In the genomic region with DNA sequence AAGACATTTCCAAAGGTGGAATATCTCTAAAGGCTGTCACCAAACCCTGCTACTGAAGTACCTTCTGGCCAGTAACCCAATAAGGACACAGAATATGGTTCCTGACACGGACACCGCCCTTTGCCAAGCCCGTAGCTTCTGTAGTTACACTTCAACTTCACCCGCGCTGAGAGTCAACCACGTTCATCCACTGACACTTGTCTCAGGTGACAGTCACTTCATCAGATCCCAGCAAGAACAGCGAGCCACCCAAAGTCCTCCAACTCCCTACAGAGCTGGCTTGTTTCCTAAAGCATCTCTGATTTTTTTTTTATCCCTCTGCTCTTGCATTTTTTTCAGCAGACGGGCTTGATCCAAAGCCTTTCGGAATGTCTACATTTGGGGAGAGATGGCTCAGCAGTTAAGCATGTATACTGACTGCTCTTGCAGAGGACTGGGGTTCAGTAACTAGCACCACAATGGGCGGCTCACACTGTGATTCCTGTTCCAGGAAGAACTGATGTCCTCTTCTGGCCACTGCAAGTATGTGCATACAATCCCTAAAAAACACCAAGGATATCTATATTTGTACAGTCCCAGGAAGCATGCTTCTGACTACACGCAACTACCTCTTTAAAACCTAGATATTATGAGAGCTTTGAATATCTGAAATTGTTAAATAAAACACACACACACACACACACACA, we compare ENCODE assay signal across 23 mouse cellular contexts. TPM values are rescaled to one million over a fixed set of nuclear protein-coding genes. Genes with fewer than 3 reads are reported as not detected.
DNase-seq lines count a peak whose midpoint lies in the region; ATAC-seq lines count a peak whose summit lies in the region.
"Had no signal": no experiment of that assay in that cellular context is flagged by ENCODE, and none has a peak within 500 bp of the region (broad histone marks: within the 10 kb centered on the region; RNA-seq: fewer than 3 reads in every experiment).

No protein-coding gene starts in this region.

- no peak overlapping the region for H3K9ac ChIP-seq in heart, embryonic 13.5 days
- no peak overlapping the region for H3K9ac ChIP-seq in heart, embryonic 15.5 days
- no peak overlapping the region for H3K9ac ChIP-seq in intestine, embryonic 15.5 days
- H3K9ac ChIP-seq: limb, embryonic 13.5 days; lung, embryonic 15.5 days; midbrain, embryonic 15.5 days had no signal

- H3K9me3 ChIP-seq in heart, embryonic 13.5 days = peaks cover 6% of the 10 kb centered on the region; the same call in 1 of the 2 replicates
- H3K9me3 ChIP-seq in heart, embryonic 15.5 days (replicated peaks) = no peaks in the 10 kb centered on the region
- no peaks in the 10 kb centered on the region for H3K9me3 ChIP-seq in intestine, embryonic 15.5 days
- H3K9me3 ChIP-seq: limb, embryonic 13.5 days; lung, embryonic 15.5 days; midbrain, embryonic 15.5 days had no signal

- peak overlapping the region; percentile 73 for H3K27ac ChIP-seq in heart, embryonic 13.5 days (replicated peaks)
- peak overlapping the region; percentile 86 for H3K27ac ChIP-seq in heart, embryonic 15.5 days
- H3K27ac ChIP-seq in intestine, embryonic 15.5 days = no peak overlapping the region
- H3K27ac ChIP-seq: left cerebral cortex, adult 2 months; limb, embryonic 13.5 days; lung, embryonic 15.5 days; midbrain, embryonic 10.5 days; midbrain, embryonic 15.5 days had no signal

- intact Hi-C loops in heart, postnatal 36 days (cut with DNase I) = no loop called here

- H3K4me2 ChIP-seq in heart, embryonic 13.5 days = no peak overlapping the region
- no peak overlapping the region for H3K4me2 ChIP-seq in heart, embryonic 15.5 days
- H3K4me2 ChIP-seq in intestine, embryonic 15.5 days (replicated peaks) = no peak overlapping the region
- H3K4me2 ChIP-seq: limb, embryonic 13.5 days; liver, embryonic 11.5 days; lung, embryonic 15.5 days; midbrain, embryonic 15.5 days had no signal

- DNase-seq in heart, adult 11 months = peak; percentile 86
- no peak for DNase-seq in heart, postnatal 4 days
- DNase-seq in heart, postnatal 36 days = no peak
- DNase-seq in ES-CJ7 (ENCODE audit: low read depth, low spot score) = peak; percentile 60
- DNase-seq in ovary, postnatal 10 days (ENCODE audit: low spot score) = no peak
- DNase-seq: adrenal gland, postnatal 10 days; cerebellum, adult 11 months; cerebellum, adult 9-10 months; cerebellum, postnatal 36 days; kidney, adult 8-10 months; kidney, postnatal 14 days; thymus, postnatal 4 days had no signal

- H3K4me3 ChIP-seq in heart, embryonic 13.5 days = no peak overlapping the region
- no peak overlapping the region for H3K4me3 ChIP-seq in heart, embryonic 15.5 days
- no peak overlapping the region for H3K4me3 ChIP-seq in intestine, embryonic 15.5 days (replicated peaks)
- H3K4me3 ChIP-seq: left cerebral cortex, adult 2 months; limb, embryonic 13.5 days; lung, embryonic 15.5 days; midbrain, embryonic 10.5 days; midbrain, embryonic 15.5 days had no signal

- no peaks in the 10 kb centered on the region for H3K27me3 ChIP-seq in heart, embryonic 13.5 days (replicated peaks)
- H3K27me3 ChIP-seq in heart, embryonic 15.5 days = no peaks in the 10 kb centered on the region
- H3K27me3 ChIP-seq in intestine, embryonic 15.5 days (replicated peaks) = no peaks in the 10 kb centered on the region
- H3K27me3 ChIP-seq: limb, embryonic 13.5 days; lung, embryonic 15.5 days; midbrain, embryonic 15.5 days had no signal

- 62% methylated on average over 11 of the region's 11 CpGs for WGBS in heart, embryonic 13.5 days
- 56% methylated on average over 11 of the region's 11 CpGs for WGBS in heart, embryonic 15.5 days
- 94% methylated on average over 11 of the region's 11 CpGs for WGBS in intestine, embryonic 15.5 days

- peaks cover 24% of the 10 kb centered on the region for H3K36me3 ChIP-seq in heart, embryonic 13.5 days
- H3K36me3 ChIP-seq in heart, embryonic 15.5 days = no peaks in the 10 kb centered on the region
- no peaks in the 10 kb centered on the region for H3K36me3 ChIP-seq in intestine, embryonic 15.5 days
- H3K36me3 ChIP-seq: lung, embryonic 15.5 days; midbrain, embryonic 15.5 days had no signal

- peaks cover 64% of the 10 kb centered on the region for H3K4me1 ChIP-seq in heart, embryonic 13.5 days
- peaks cover 41% of the 10 kb centered on the region for H3K4me1 ChIP-seq in heart, embryonic 15.5 days (replicated peaks)
- H3K4me1 ChIP-seq in intestine, embryonic 15.5 days (replicated peaks) = no peaks in the 10 kb centered on the region
- H3K4me1 ChIP-seq: limb, embryonic 13.5 days had no signal

- no peak for ATAC-seq in heart, embryonic 13.5 days (ENCODE audit: extremely low read depth, insufficient number of reproducible peaks, low FRiP score, low TSS enrichment)
- 0 out of 2 replicates have a peak, but pooled peaks have one; percentile 41 for ATAC-seq in heart, embryonic 15.5 days (replicated peaks; ENCODE audit: insufficient number of reproducible peaks, insufficient read depth, low FRiP score, low read depth)
- no peak for ATAC-seq in intestine, embryonic 15.5 days
- ATAC-seq: forebrain, embryonic 14.5 days; hindbrain, embryonic 16.5 days; midbrain, embryonic 15.5 days had no signal

RNA-seq across cellular contexts. Expression of a gene that starts 28.7 kb away (rescaled TPM):
- 100 to 1,000 TPM; 110 to 116 TPM for total RNA-seq in heart, postnatal 4 days (2021)
- polyA plus RNA-seq in heart, embryonic 13.5 days (2015; fragmentation: Nextera tagmentation; extraction: Ambion mirVana) = 22.9 and 32.9 TPM in 2 replicates
- total RNA-seq in heart, postnatal 36 days (2021) = 100 to 1,000 TPM; 109 to 112 TPM
- 41.6 and 45.3 TPM in 2 replicates for polyA plus RNA-seq in heart, embryonic 15.5 days (2015; fragmentation: Nextera tagmentation; extraction: Ambion mirVana)
- 17.0 and 17.6 TPM in 2 replicates for polyA plus RNA-seq in intestine, embryonic 15.5 days (2015; fragmentation: Nextera tagmentation; extraction: Ambion mirVana)

Comparison
In these comparisons a context has a peak if more than half of its experiments do, and no peak if none do; other contexts are left out.
1. DNase-seq: peak in heart, adult 11 months (single experiment) and ES-CJ7 (single experiment); none in heart, postnatal 4 days (single experiment), heart, postnatal 36 days (0 of 2) and ovary, postnatal 10 days (single experiment).